Mouse (Mus musculus) ES-Bruce4 (cell line): Measurements from ENCODE around the gene Bcl9l. TPM values are rescaled to one million over a fixed set of nuclear protein-coding genes. Genes with fewer than 3 reads are reported as not detected.

Experiments used
- H3K27ac ChIP-seq: 2 replicates; pipeline ENCODE4 v1.5.1; 2012; ENCODE audit warnings: low read length, inconsistent platforms; ENCODE audit not compliant: insufficient read depth
- H3K27me3 ChIP-seq: 2 replicates; pipeline ENCODE4 v1.6.1; 2012; ENCODE audit warnings: mild to moderate bottlenecking, low read length, inconsistent platforms; ENCODE audit not compliant: control insufficient read depth, poor library complexity, insufficient read depth, severe bottlenecking
- H3K36me3 ChIP-seq: 2 replicates; pipeline ENCODE4 v1.6.1; 2012; ENCODE audit warnings: inconsistent platforms, mild to moderate bottlenecking, low read length, moderate library complexity; ENCODE audit not compliant: control insufficient read depth, poor library complexity, insufficient read depth, severe bottlenecking
- H3K4me1 ChIP-seq: one replicate; pipeline ENCODE4 v1.8.1; 2011; ENCODE audit warnings: low read length; ENCODE audit not compliant: control insufficient read depth, insufficient read depth
- H3K4me3 ChIP-seq: 2 replicates; pipeline ENCODE4 v1.5.1; 2011; ENCODE audit warnings: low read depth, mild to moderate bottlenecking, low read length
- H3K9ac ChIP-seq: 2 replicates; pipeline ENCODE4 v1.6.1; 2012; ENCODE audit warnings: low read depth, mild to moderate bottlenecking, inconsistent platforms; ENCODE audit not compliant: poor library complexity, severe bottlenecking
- H3K9me3 ChIP-seq: replicated peaks from 2 replicates; pipeline ENCODE4 v1.6.1; 2012; ENCODE audit warnings: mild to moderate bottlenecking, low read length, inconsistent platforms; ENCODE audit not compliant: control insufficient read depth, poor library complexity, insufficient read depth, severe bottlenecking
- CTCF ChIP-seq: IDR thresholded peaks from one replicate; pipeline ENCODE4 v1.8.1; 2011; ENCODE audit warnings: low read depth, low read length
- EP300 ChIP-seq: IDR thresholded peaks from 2 replicates; pipeline ENCODE4 v1.6.1; 2011; ENCODE audit warnings: low read depth, low read length; ENCODE audit not compliant: insufficient read depth
- POLR2A ChIP-seq: IDR thresholded peaks from one replicate; pipeline ENCODE4 v1.8.1; 2011; ENCODE audit warnings: low read length; ENCODE audit not compliant: insufficient read depth
- polyA plus RNA-seq: library from polyadenylated mRNA; stranded (reverse); fragments of >200 nt; gene quantifications from 2 replicates; pipeline ENCODE4 v1.2.4, GENCODE M21; 2011; ENCODE audit warnings: low read depth; ENCODE audit not compliant: missing spikeins, insufficient read depth, insufficient read length

Bcl9l gene
- polyA plus RNA-seq, 1 experiment, result 22.6 TPM

DNA sequence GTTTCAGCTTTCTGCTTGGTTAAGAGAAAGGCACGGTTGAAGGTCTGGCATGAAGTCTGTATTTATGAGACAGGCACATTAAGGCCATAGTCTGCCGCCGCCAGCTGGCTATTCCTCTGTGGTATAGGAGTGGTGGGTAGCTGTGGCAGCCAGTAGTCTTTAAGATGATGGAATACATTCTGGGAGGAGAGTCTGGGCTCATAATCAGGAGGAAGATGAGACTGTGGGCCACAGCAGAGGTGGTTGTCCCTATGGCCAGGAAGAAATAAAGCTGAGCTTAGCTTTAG, 30.0 kb downstream of the Bcl9l start:
- TF ChIP-seq EP300, result no peak
- no peak for TF ChIP-seq POLR2A
- no peak for TF ChIP-seq CTCF

DNA sequence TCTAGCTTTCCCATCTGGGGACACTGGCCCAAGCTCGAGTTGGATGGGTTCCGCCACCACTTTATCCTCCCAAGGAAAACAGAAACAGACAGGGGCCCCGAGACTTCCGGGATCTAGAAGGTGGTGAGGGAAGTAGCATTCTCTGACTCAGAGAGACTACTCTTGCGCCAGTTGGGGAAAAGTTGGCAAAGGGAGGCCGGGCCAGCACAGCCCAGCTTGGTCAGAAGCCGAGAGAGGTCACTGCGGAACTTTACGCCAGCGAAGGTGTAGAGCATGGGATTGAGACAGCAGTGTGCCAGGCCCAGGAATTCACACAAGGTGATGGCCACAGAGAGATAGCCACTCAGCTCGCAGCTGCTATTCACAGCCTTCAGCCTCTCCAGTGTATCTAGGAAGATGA, 30.5 kb downstream of the Bcl9l start:
- H3K4me1 ChIP-seq, result peaks cover 3% of the 10 kb centered on the region
- H3K27ac ChIP-seq, result no peak overlapping the region
- H3K9me3 ChIP-seq, result no peaks in the 10 kb centered on the region
- H3K4me3 ChIP-seq, result no peak overlapping the region
- no peaks in the 10 kb centered on the region for H3K36me3 ChIP-seq
- no peaks in the 10 kb centered on the region for H3K27me3 ChIP-seq
- H3K9ac ChIP-seq, result no peak overlapping the region
- TF ChIP-seq POLR2A (no peak), EP300 (no peak), CTCF (no peak)

More for the DNA sequence above, 30.0 kb downstream of the Bcl9l start:
- H3K4me1 ChIP-seq, result peaks cover 3% of the 10 kb centered on the region
- H3K9ac ChIP-seq, result no peak overlapping the region
- no peak overlapping the region for H3K4me3 ChIP-seq
- no peaks in the 10 kb centered on the region for H3K27me3 ChIP-seq
- no peak overlapping the region for H3K27ac ChIP-seq
- no peaks in the 10 kb centered on the region for H3K9me3 ChIP-seq
- H3K36me3 ChIP-seq, result no peaks in the 10 kb centered on the region

- Histone ChIP-seq H3K36me3 (no peaks in the 10 kb centered on the region), H3K4me3 (peak overlapping the region; percentile 27; the same call in 1 of the 2 replicates), H3K27ac (no peak overlapping the region), H3K4me1 (peaks cover 3% of the 10 kb centered on the region), H3K9me3 (no peaks in the 10 kb centered on the region), H3K27me3 (no peaks in the 10 kb centered on the region), H3K9ac (no peak overlapping the region)
- peak; percentile 6 for TF ChIP-seq CTCF
- no peak for TF ChIP-seq POLR2A
- no peak for TF ChIP-seq EP300
Measured at GRCm38 (mm10) chr9:44513610-44514009, 31.0 kb downstream of the Bcl9l start.

DNA sequence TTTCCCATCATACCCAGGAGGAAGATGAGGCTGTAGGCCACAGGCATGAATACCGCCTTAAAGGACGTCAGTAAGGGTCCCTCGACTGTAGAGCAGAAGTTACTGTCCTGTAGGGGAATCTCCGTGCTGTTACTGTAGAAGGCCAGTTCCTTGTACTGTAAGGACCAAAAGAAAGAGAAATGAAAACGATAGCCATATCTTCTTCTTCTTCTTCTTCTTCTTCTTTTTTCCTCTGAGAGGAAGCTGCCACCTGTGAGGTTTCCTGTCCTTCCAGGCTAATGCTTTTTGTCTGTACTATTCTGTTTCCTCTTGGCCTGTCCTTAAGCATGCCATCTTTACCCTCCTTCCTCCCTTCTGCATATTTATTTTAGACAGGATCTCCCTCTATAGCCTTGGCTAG, 31.5 kb downstream of the Bcl9l start:
- no peak overlapping the region for H3K9ac ChIP-seq
- H3K4me3 ChIP-seq, result no peak overlapping the region
- TF ChIP-seq POLR2A (no peak), EP300 (no peak), CTCF (no peak)
- H3K36me3 ChIP-seq, result no peaks in the 10 kb centered on the region
- H3K27ac ChIP-seq, result no peak overlapping the region
- H3K9me3 ChIP-seq, result no peaks in the 10 kb centered on the region
- H3K4me1 ChIP-seq, result peaks cover 3% of the 10 kb centered on the region
- H3K27me3 ChIP-seq, result no peaks in the 10 kb centered on the region

GRCm38 (mm10) chr9:44515131-44515751, 32.6 kb downstream of the Bcl9l start:
- H3K27ac ChIP-seq, result 0 out of 2 replicates have a peak overlapping the region, but pooled peaks have one; percentile 22

GRCm38 (mm10) chr9:44515891-44516290, 33.3 kb downstream of the Bcl9l start:
- H3K27ac ChIP-seq, result no peak overlapping the region
- no peaks in the 10 kb centered on the region for H3K36me3 ChIP-seq
- no peaks in the 10 kb centered on the region for H3K9me3 ChIP-seq
- H3K4me1 ChIP-seq, result peaks cover 3% of the 10 kb centered on the region
- TF ChIP-seq CTCF (no peak), EP300 (no peak), POLR2A (no peak)
- H3K9ac ChIP-seq, result peak overlapping the region; percentile 23; the same call in 1 of the 2 replicates
- no peak overlapping the region for H3K4me3 ChIP-seq
- no peaks in the 10 kb centered on the region for H3K27me3 ChIP-seq

More at GRCm38 (mm10) chr9:44515131-44515751, 32.6 kb downstream of the Bcl9l start:
- no peaks in the 10 kb centered on the region for H3K27me3 ChIP-seq
- peak overlapping the region; percentile 23 for H3K9ac ChIP-seq
- H3K4me3 ChIP-seq, result peak overlapping the region; percentile 53
- TF ChIP-seq EP300, result 0 out of 2 replicates have a peak, but pooled peaks have one; percentile 12
- TF ChIP-seq CTCF, result no peak
- no peak for TF ChIP-seq POLR2A
- no peaks in the 10 kb centered on the region for H3K36me3 ChIP-seq
- H3K4me1 ChIP-seq, result peaks cover 3% of the 10 kb centered on the region
- H3K9me3 ChIP-seq, result no peaks in the 10 kb centered on the region

DNA sequence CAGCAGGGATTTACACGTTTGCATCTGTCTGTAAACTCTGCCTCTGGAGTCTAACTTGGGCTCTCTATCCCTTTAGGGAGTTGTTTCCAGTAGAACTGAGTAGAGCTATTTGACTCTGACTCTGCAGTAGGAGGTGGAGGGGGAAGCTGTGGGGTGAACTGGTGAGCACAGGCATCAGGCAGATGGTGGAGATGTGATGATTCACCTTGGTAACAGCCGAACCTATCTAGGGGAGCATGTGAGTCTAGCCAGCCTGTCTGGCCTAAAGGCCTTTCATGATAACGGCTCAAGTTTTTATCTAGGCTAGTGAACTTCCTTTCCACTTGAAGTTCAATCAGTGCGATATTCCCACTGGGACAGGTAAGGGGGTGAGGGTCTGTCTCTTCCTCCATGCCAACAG, 34.7 kb downstream of the Bcl9l start:
- Histone ChIP-seq H3K27me3 (no peaks in the 10 kb centered on the region), H3K36me3 (no peaks in the 10 kb centered on the region), H3K4me3 (no peak overlapping the region), H3K27ac (no peak overlapping the region), H3K4me1 (peaks cover 3% of the 10 kb centered on the region), H3K9ac (no peak overlapping the region), H3K9me3 (no peaks in the 10 kb centered on the region)
- TF ChIP-seq POLR2A, result no peak
